Mouse (Mus musculus) frontal cortex, adult (tissue): ENCODE data around the gene Gm10118.
A peak's percentile ranks its signal among the peaks of the same experiment; 100 is the strongest.

Source experiments
- ATAC-seq: cut with Nextera tagmentation; 2 replicates; pipeline ENCODE4 v1.9.2; 2017; ENCODE audit warnings: mild to moderate bottlenecking, moderate library complexity, mixed read lengths; ENCODE audit not compliant: low TSS enrichment

Gm10118 gene

DNA sequence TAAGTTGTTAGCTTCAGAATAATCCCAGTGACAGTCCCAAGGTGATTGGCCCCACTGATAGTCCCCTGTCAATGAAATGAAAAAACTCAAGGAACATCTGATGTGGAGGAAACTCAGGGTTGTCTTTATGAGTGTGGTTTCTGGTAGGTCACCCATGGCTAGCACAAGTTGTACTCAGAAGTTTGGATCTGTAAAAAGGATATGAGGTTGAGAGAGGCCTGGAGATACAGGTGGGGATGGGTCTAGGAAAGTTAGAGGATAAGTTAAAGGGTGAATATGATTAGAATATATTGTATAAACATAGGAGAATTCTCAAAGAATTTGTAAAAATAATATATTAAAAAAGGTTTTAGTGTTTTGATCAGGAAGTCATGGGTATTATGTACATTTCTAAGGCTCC lies at the start of gene Gm10118:
Gene Gm10118 (minus strand): TSS at position 101 of the 400 bp plus-strand sequence.
- ATAC-seq = no peak

- ATAC-seq = peak; percentile 39; the same call in 1 of the 2 replicates
These were observed 45.1 kb upstream of the Gm10118 start for GRCm38 (mm10) chr10:63972300-63972699.

DNA sequence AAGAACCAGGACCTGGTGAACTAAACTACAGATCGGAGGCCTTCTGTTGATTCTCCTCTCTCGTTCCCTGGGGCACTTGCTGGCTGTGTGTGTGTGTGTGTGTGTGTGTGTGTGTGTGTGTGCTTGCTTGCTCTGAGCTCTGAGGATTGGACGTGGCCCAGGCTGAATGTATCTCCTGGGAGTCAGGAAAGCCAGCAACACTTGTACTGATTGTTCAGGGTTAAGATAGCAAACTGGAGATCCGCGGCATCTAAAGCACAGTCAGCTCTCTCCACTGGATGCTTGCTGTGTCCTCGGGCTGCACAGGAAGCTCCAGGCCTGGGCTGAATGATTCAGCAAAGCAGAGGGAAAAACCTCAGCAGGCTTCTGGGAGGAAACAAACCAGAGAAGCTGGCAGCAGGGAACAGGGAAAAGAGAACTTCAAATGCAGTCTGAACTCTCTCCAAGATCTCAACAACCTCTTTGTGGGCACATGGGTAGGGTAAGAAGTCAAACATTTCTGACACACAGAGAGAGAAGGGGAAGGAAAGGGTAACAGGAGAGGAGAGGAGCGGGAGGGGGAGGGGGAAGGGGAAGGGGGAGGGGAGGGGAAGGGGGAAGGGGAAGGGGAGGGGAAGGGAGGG lies 27.2 kb upstream of the Gm10118 start:
- peak; percentile 79 for ATAC-seq

GRCm38 (mm10) chr10:63951481-63951880 lies 24.2 kb upstream of the Gm10118 start:
- no peak for ATAC-seq

DNA sequence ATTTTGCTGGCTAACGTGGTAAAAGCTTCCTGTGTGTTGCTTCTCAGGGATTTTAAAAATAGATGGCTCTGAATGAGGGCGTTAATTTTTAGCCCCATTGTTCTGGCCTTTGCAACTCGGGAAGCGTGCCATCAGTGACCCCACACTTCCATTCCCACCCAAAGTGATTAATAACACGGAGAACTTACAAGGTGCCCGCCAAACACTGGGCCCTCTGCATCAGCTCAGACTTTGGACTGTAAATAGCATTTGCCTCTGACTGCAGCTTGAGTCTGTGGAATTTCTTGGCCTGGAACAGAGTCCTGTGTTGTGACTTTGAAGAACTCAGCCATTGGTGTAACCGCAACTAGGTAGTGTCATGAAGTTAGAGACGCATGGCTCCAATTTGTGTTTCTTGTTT lies 23.6 kb upstream of the Gm10118 start:
- ATAC-seq = no peak; the same call in 1 of the 2 replicates

DNA sequence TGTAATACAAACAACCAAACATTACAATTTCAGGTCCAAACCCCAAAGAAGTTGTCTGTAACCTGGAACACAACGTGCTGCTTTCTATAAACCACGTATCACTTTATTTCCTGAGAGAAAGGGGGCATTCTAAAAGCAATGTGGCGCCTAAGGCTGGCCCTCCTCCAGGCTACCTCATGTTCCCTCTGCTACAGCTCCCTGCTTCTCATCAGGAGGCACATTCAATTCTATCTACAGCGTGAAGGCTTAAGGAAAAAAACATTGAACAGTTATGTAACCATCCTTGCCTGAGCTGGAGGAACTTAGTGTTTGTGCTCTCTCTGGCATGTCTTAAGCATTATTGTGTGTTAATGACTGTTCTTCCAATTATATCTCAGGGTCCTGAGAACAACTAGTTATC lies 20.0 kb upstream of the Gm10118 start:
- peak; percentile 86 for ATAC-seq

DNA sequence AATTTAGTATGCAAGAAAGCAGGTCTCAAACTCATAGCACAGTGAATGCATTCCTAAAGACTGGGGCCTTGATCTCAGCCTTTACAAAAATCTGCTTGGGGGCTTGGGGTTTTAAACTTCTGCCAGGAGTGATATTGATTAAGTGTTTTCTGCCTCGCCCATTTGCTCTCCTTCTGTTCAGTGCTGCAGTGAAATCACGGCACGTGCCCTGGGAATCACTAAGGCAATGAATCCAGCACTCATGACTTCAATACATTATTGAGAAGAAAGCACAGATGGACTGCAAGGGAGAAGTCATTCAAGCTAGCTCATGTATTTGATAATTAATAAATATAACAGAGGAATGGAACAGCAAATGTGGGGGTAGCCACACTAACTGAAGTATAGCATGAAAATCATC lies 18.3 kb upstream of the Gm10118 start:
- ATAC-seq = no peak

DNA sequence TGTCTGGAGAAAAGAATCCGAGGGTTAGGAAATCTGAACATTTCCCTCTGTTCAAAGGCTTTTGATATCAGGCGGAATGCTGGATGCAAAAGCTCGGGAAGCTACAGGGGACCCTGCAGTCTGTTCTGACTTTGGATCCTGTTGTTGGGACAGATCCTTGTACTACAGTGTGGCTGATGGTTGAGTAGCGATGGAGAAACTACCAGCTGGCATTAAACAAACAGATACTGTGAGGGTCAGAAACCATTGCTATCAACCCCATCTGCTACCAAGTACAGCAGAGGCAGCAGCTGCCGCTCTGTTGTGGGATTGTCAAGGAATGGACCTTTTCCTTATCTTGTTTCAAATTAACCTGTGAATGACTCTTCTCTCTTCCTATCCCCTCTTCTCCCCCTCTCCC lies 6.7 kb upstream of the Gm10118 start:
- no peak for ATAC-seq

- ATAC-seq = no peak
These were observed 18.4 kb downstream of the Gm10118 start for GRCm38 (mm10) chr10:63908878-63909277.

DNA sequence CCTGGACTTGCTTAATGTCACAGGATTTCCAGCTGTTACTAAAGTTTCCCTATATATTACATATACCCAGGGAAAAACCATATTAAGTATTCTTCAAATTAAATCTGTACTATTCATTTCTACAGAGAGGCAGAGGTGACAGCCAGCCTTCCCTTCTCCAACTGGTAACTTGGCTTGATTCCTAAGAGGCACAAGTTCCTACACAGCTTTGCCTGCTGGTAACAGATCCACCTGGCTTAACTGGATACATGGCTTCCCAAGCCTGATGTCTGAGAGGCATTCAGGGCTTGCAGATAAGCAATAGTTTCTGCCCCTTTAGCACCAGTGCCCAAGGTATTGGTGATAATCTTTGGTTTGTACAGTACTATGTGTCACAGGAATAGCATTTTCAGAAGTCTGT lies 27.3 kb downstream of the Gm10118 start:
- no peak for ATAC-seq

DNA sequence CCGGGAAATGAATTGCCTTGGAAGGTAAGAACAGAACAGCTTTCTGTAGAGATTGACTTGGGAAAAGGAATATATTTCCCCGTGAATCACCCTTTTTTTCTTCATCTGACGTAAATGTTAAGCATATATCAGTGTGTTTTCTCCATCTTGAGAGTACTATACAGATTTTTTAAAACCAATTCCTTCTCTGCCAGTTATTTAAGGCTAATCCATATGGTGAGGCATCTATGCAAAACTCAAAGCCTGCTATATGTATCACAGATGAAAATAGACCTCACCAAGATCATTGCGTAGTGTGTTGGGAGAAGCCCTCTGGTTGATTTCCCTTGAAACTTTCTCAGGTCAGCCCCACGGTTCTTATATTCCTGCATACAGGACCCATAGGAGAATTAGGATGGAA lies 32.6 kb downstream of the Gm10118 start:
- ATAC-seq = peak; percentile 76

GRCm38 (mm10) chr10:63886449-63887088 lies 40.7 kb downstream of the Gm10118 start:
- ATAC-seq = peak; percentile 69

DNA sequence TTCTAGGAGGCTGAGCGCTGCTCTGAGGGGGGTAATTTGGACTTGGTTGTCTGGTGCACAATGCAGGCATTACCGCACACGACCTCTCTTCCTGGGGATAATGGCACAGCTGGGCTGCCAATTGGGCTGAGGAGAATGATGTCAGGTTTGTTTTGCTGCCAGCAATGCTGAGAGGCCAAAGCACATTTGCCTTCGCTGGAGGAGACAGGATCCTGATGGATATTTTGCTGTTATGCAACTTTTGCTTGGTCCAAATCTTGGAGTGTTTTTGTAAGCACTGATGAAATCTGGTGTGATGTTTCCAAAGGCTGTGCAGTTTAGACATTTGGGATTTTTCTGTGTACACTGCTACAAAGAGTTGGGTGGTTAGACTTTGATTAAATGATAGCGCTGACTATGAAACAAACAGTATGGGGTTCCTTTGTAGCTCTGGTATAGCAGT lies 46.8 kb downstream of the Gm10118 start:
- peak; percentile 95 for ATAC-seq
